Mouse (Mus musculus): Measurements from ENCODE around the gene Cpvl.

- TF ChIP-seq CTCF (conservative IDR thresholded peaks at IDR 0.05; ENCODE audit: insufficient read depth, insufficient read length, low read depth, low read length): no peak
- TF ChIP-seq POLR2A (IDR thresholded peaks at IDR 0.05; ENCODE audit: low read depth, low read length): no peak
These were observed 45.4 kb upstream of the Cpvl start for GRCm38 (mm10) chr6:54023846-54024245.
